Mouse (Mus musculus) heart, adult 8-10 months (tissue): Measurements from ENCODE around the gene Akip1. TPM values are rescaled to one million over a fixed set of nuclear protein-coding genes. Genes with fewer than 3 reads are reported as not detected.

Experiments
- total RNA-seq, 4 experiments: library from RNA; stranded (reverse); gene quantifications; 2 replicates each; pipeline ENCODE4 v1.2.4; 2022

Gene Akip1
- total RNA-seq, 4 experiments from 2014 or later, result 13.7 to 17.8 (median 16.3) TPM

Other genes with a start within 250 kb of the Akip1 start
- under 1 TPM; 0.13 to 0.37 (median 0.15) TPM for gene Trim66, start 195.6 kb upstream of the Akip1 start, total RNA-seq
- gene Rpl27a, start 184.5 kb upstream of the Akip1 start, total RNA-seq, result 100 to 1,000 TPM in 2 of 4 experiments, 10 to 100 TPM in 2; 82.2 to 125 (median 99.4) TPM
- gene St5, start 85 bp upstream of the Akip1 start, total RNA-seq, result 10 to 100 TPM; 21.3 to 28.7 (median 22.7) TPM
- not detected for gene BC051019, start 20.2 kb downstream of the Akip1 start, total RNA-seq
- gene Ascl3, start 28.0 kb downstream of the Akip1 start, total RNA-seq, result not detected
- gene Tmem9b, start 49.2 kb downstream of the Akip1 start, total RNA-seq, result 10 to 100 TPM; 30.1 to 35.1 (median 31.0) TPM
- gene Nrip3, start 78.3 kb downstream of the Akip1 start, total RNA-seq, result under 1 TPM; 0.09 to 0.25 (median 0.19) TPM
- gene Scube2, start 162.0 kb downstream of the Akip1 start, total RNA-seq, result 10 to 100 TPM; 24.5 to 32.4 (median 28.6) TPM